Mouse (Mus musculus) left cerebral cortex, adult 2 months (tissue): ENCODE results near the gene Ccl5. TPM values are rescaled to one million over a fixed set of nuclear protein-coding genes. Genes with fewer than 3 reads are reported as not detected.

Experiments used
- DNase-seq, 2 experiments: peaks; one replicate each; pipeline ENCODE4 v3.0.0; 2021 to 2022; ENCODE audit warnings: low spot score in 2 of 2, mixed read lengths in 1 of 2; ENCODE audit errors: extremely low spot score in 1 of 2
- H3K27ac ChIP-seq: fragments of 200-600 bp; 2 replicates; pipeline ENCODE4 v1.8.1; 2022
- H3K4me3 ChIP-seq: fragments of 200-600 bp; 2 replicates; pipeline ENCODE4 v1.8.1; 2022
- CTCF ChIP-seq: fragments of 200-600 bp; IDR thresholded peaks from 2 replicates; pipeline ENCODE4 v1.8.1; 2022; ENCODE audit warnings: antibody characterized with exemption, mild to moderate bottlenecking, moderate library complexity
- intact Hi-C: fragments of 180-260 bp; cut with DNase I; formaldehyde crosslinking; loops from one replicate; pipeline ENCODE4 v1.15.1; 2025
- total RNA-seq, 2 experiments: library from RNA; stranded (reverse); gene quantifications; 2 replicates each; pipeline ENCODE4 v1.2.3; 2021

The Ccl5 gene
- total RNA-seq, 2 experiments from 2014 or later = not detected

- DNase-seq = peak; percentile 36 to 49
- intact Hi-C loops = no loop called here
- H3K4me3 ChIP-seq = peak overlapping the region; percentile 7; the same call in 1 of the 2 replicates
- no peak overlapping the region for H3K27ac ChIP-seq
- TF ChIP-seq CTCF = no peak
Observed at GRCm38 (mm10) chr11:83534609-83535423, 4.5 kb upstream of the Ccl5 start.

- intact Hi-C loops = no loop called here
- TF ChIP-seq CTCF = no peak
- H3K4me3 ChIP-seq = no peak overlapping the region
- no peak for DNase-seq
- no peak overlapping the region for H3K27ac ChIP-seq
Observed at GRCm38 (mm10) chr11:83534143-83534542, 3.8 kb upstream of the Ccl5 start.

GRCm38 (mm10) chr11:83533192-83533591, 2.9 kb upstream of the Ccl5 start:
- no peak for TF ChIP-seq CTCF
- Histone ChIP-seq H3K27ac (no peak overlapping the region), H3K4me3 (no peak overlapping the region)
- DNase-seq = no peak
- intact Hi-C loops = no loop called here

- Histone ChIP-seq H3K4me3 (no peak overlapping the region), H3K27ac (no peak overlapping the region)
- intact Hi-C loops = no loop called here
- peak in 1 of 2 experiments; percentile 23 for DNase-seq
- no peak for TF ChIP-seq CTCF
Observed at GRCm38 (mm10) chr11:83529024-83529423, 1.3 kb downstream of the Ccl5 start.

GRCm38 (mm10) chr11:83522075-83522474, 8.2 kb downstream of the Ccl5 start, which contains the start of gene Heatr9:
Heatr9 (minus strand) TSS chr11:83522175.
- intact Hi-C loops = no loop called here
- no peak for DNase-seq
- TF ChIP-seq CTCF = no peak
- H3K27ac ChIP-seq = no peak within 1 kb of the TSS
- H3K4me3 ChIP-seq = no peak within 1 kb of the TSS

GRCm38 (mm10) chr11:83518371-83518770, 11.9 kb downstream of the Ccl5 start:
- TF ChIP-seq CTCF = no peak
- H3K4me3 ChIP-seq = no peak overlapping the region
- intact Hi-C loops = no loop called here
- no peak overlapping the region for H3K27ac ChIP-seq
- DNase-seq = no peak

- no peak for DNase-seq
- Histone ChIP-seq H3K27ac (no peak overlapping the region), H3K4me3 (no peak overlapping the region)
- TF ChIP-seq CTCF = no peak
- intact Hi-C loops = no loop called here
Observed at GRCm38 (mm10) chr11:83517153-83517552, 13.2 kb downstream of the Ccl5 start.

GRCm38 (mm10) chr11:83509521-83509920, 20.8 kb downstream of the Ccl5 start:
- intact Hi-C loops = no loop called here
- no peak overlapping the region for H3K4me3 ChIP-seq
- TF ChIP-seq CTCF = no peak
- H3K27ac ChIP-seq = no peak overlapping the region
- DNase-seq = no peak

GRCm38 (mm10) chr11:83504308-83504707, 26.0 kb downstream of the Ccl5 start:
- TF ChIP-seq CTCF = no peak
- H3K27ac ChIP-seq = no peak overlapping the region
- no peak overlapping the region for H3K4me3 ChIP-seq
- intact Hi-C loops = no loop called here
- DNase-seq = no peak

GRCm38 (mm10) chr11:83495571-83495970, 34.7 kb downstream of the Ccl5 start:
- Histone ChIP-seq H3K27ac (no peak overlapping the region), H3K4me3 (no peak overlapping the region)
- TF ChIP-seq CTCF = no peak
- DNase-seq = no peak
- intact Hi-C loops = no loop called here

GRCm38 (mm10) chr11:83491488-83491887, 38.8 kb downstream of the Ccl5 start:
- intact Hi-C loops = no loop called here
- no peak overlapping the region for H3K27ac ChIP-seq
- TF ChIP-seq CTCF = peak; percentile 43
- no peak for DNase-seq
- no peak overlapping the region for H3K4me3 ChIP-seq

Other genes starting within 250 kb of the Ccl5 start
- gene Slfn14, start 243.8 kb downstream of the Ccl5 start, total RNA-seq = not detected
- gene Ap2b1, start 231.5 kb downstream of the Ccl5 start, total RNA-seq = 100 to 1,000 TPM; 281 to 296 TPM
- gene Pex12, start 227.9 kb downstream of the Ccl5 start, total RNA-seq = 10 to 100 TPM in 1 of 2 experiments, 1 to 10 TPM in 1; 9.4 to 13.9 TPM
- gene Rasl10b, start 121.4 kb downstream of the Ccl5 start, total RNA-seq = 100 to 1,000 TPM; 237 to 267 TPM
- not detected for gene Gas2l2, start 101.1 kb downstream of the Ccl5 start, total RNA-seq
- gene 1700020L24Rik, start 92.8 kb downstream of the Ccl5 start, total RNA-seq = not detected
- 1 to 10 TPM; 3.8 to 3.9 TPM for gene Mmp28, start 67.4 kb downstream of the Ccl5 start, total RNA-seq
- gene Taf15, start 57.4 kb downstream of the Ccl5 start, total RNA-seq = 10 to 100 TPM; 71.9 to 74.1 TPM
- not detected for gene Heatr9, start 8.3 kb downstream of the Ccl5 start, total RNA-seq
- 1 to 10 TPM; 2.6 to 5.2 TPM for gene Ccl9, start 48.1 kb upstream of the Ccl5 start, total RNA-seq
- 1 to 10 TPM; 1.4 to 1.9 TPM for gene Ccl6, start 62.6 kb upstream of the Ccl5 start, total RNA-seq
- not detected for gene Rpl9-ps1, start 115.1 kb upstream of the Ccl5 start, total RNA-seq
- gene Ccl3, start 118.8 kb upstream of the Ccl5 start, total RNA-seq = not detected
- not detected for gene Ccl4, start 132.1 kb upstream of the Ccl5 start, total RNA-seq
- gene Wfdc17, start 173.5 kb upstream of the Ccl5 start, total RNA-seq = not detected
- 1 to 10 TPM; 2.3 TPM for gene Wfdc18, start 178.5 kb upstream of the Ccl5 start, total RNA-seq
- not detected for gene Wfdc21, start 216.4 kb upstream of the Ccl5 start, total RNA-seq
- gene Heatr6, start 223.2 kb upstream of the Ccl5 start, total RNA-seq = 10 to 100 TPM; 14.8 to 16.4 TPM